Mouse (Mus musculus) right cerebral cortex, adult 18-20 months (tissue): ENCODE data around the gene Mefv.
"Not testable (repeated sequence)": the region's sequence is repeated elsewhere in the genome, so short reads cannot be mapped to it uniquely, and the experiment has no call there.

Experiments used
- DNase-seq: peaks from one replicate; pipeline ENCODE4 v3.0.0; 2022; ENCODE audit warnings: mixed read lengths

Gene Mefv

GRCm38 (mm10) chr16:3717980-3718379 lies at the start of gene Mefv:
Mefv (minus strand) TSS chr16:3718097.
- DNase-seq: no peak

GRCm38 (mm10) chr16:3748976-3749375 lies 31.1 kb upstream of the Mefv start:
- DNase-seq: no peak

GRCm38 (mm10) chr16:3745656-3746055 lies 27.8 kb upstream of the Mefv start:
- DNase-seq: no peak

GRCm38 (mm10) chr16:3744186-3744700 lies 26.3 kb upstream of the Mefv start:
- no peak for DNase-seq

- DNase-seq: peak; percentile 96
Observed at GRCm38 (mm10) chr16:3743503-3744185, 25.7 kb upstream of the Mefv start, which contains the start of gene Zfp263. Zfp263 (plus strand) TSS chr16:3744093.

GRCm38 (mm10) chr16:3742466-3742865 lies 24.6 kb upstream of the Mefv start:
- DNase-seq: no peak

- DNase-seq: no peak
Observed at GRCm38 (mm10) chr16:3733198-3733732, 15.4 kb upstream of the Mefv start.

GRCm38 (mm10) chr16:3732612-3733011 lies 14.7 kb upstream of the Mefv start:
- no peak for DNase-seq

GRCm38 (mm10) chr16:3727980-3728720 lies 10.3 kb upstream of the Mefv start:
- no peak for DNase-seq

GRCm38 (mm10) chr16:3723231-3723630 lies 5.3 kb upstream of the Mefv start:
- DNase-seq: no peak

- no peak for DNase-seq
Observed at GRCm38 (mm10) chr16:3714731-3715130, 3.2 kb downstream of the Mefv start.

- DNase-seq: no peak
Observed at GRCm38 (mm10) chr16:3706680-3707079, 11.2 kb downstream of the Mefv start.

GRCm38 (mm10) chr16:3700893-3701292 lies 17.0 kb downstream of the Mefv start:
- DNase-seq: no peak

- no peak for DNase-seq
Observed at GRCm38 (mm10) chr16:3699281-3699680, 18.6 kb downstream of the Mefv start.

GRCm38 (mm10) chr16:3689608-3690007 lies 28.3 kb downstream of the Mefv start:
- not testable (repeated sequence) for DNase-seq
